In genomic region chr11:83302124-83302523, GRCm38 (mm10) we compare ENCODE assay signal across 10 mouse cellular contexts. TPM values are rescaled to one million over a fixed set of nuclear protein-coding genes. Genes with fewer than 3 reads are reported as not detected.
DNase-seq lines count a peak whose midpoint lies in the region; ATAC-seq and TF ChIP-seq lines count a peak whose summit lies in the region.
"Had no signal": no experiment of that assay in that cellular context is flagged by ENCODE, and none has a peak within 500 bp of the region (broad histone marks: within the 10 kb centered on the region; RNA-seq: fewer than 3 reads in every experiment).

No protein-coding gene starts in this region.

- H3K36me3 ChIP-seq in heart, embryonic 13.5 days = peaks cover 4% of the 10 kb centered on the region
- peaks cover 0 to 35% of the 10 kb centered on the region in 2 experiments; a peak in 3 of 4 replicates for H3K36me3 ChIP-seq in MEL (ENCODE audit: control insufficient read depth in 1 of 2, insufficient read depth in 2 of 2, low read length in 2 of 2)
- no peaks in the 10 kb centered on the region for H3K36me3 ChIP-seq in hindbrain, embryonic 11.5 days (ENCODE audit: control insufficient read depth, insufficient read depth, low read length)
- H3K36me3 ChIP-seq in liver, embryonic 14.5 days (replicated peaks; ENCODE audit: control insufficient read depth, insufficient read depth, low read depth) = peaks cover 5% of the 10 kb centered on the region
- no peaks in the 10 kb centered on the region; the same call in 1 of the 2 replicates for H3K36me3 ChIP-seq in stomach, embryonic 14.5 days (ENCODE audit: control insufficient read depth, insufficient read depth, low read length)

- TF ChIP-seq RAD21 in MEL (IDR thresholded peaks at IDR 0.05; ENCODE audit: low read depth, low read length) = no peak

- peak in 1 of 3 experiments; percentile 37; a peak in 1 of 6 replicates for TF ChIP-seq CTCF in MEL (IDR thresholded peaks at IDR 0.05 in 2 of 3, conservative IDR thresholded peaks at IDR 0.05 in 1 of 3; ENCODE audit: control insufficient read depth in 1 of 3, insufficient read depth in 1 of 3, low read depth in 2 of 3, low read length in 3 of 3, poor library complexity in 1 of 3, severe bottlenecking in 1 of 3)
- no peak for TF ChIP-seq CTCF in liver, embryonic 14.5 days (IDR thresholded peaks at IDR 0.05; ENCODE audit: low read depth)

- peak overlapping the region; percentile 97 for H3K27ac ChIP-seq in heart, embryonic 13.5 days (replicated peaks)
- H3K27ac ChIP-seq in MEL (ENCODE audit: control insufficient read depth, low read depth, low read length) = peak overlapping the region; percentile 66
- H3K27ac ChIP-seq in hindbrain, embryonic 11.5 days (ENCODE audit: low read depth, low read length) = no peak overlapping the region
- peak overlapping the region; percentile 91 for H3K27ac ChIP-seq in liver, embryonic 14.5 days
- H3K27ac ChIP-seq in stomach, embryonic 14.5 days (ENCODE audit: low read length) = peak overlapping the region; percentile 96

- ATAC-seq in heart, embryonic 13.5 days (ENCODE audit: extremely low read depth, insufficient number of reproducible peaks, low FRiP score, low TSS enrichment) = no peak
- ATAC-seq in hindbrain, embryonic 11.5 days (ENCODE audit: low FRiP score) = no peak
- ATAC-seq in liver, embryonic 14.5 days (ENCODE audit: insufficient read depth) = peak; percentile 9; the same call in 1 of the 2 replicates
- no peak for ATAC-seq in stomach, embryonic 14.5 days (ENCODE audit: insufficient number of reproducible peaks, insufficient read depth, low FRiP score, low read depth)

- H3K9me3 ChIP-seq in heart, embryonic 13.5 days = no peaks in the 10 kb centered on the region
- H3K9me3 ChIP-seq in MEL (replicated peaks; ENCODE audit: insufficient read depth, low read length) = no peaks in the 10 kb centered on the region
- H3K9me3 ChIP-seq in hindbrain, embryonic 11.5 days (ENCODE audit: control insufficient read depth, low read length) = no peaks in the 10 kb centered on the region
- H3K9me3 ChIP-seq in liver, embryonic 14.5 days (ENCODE audit: control insufficient read depth, low read length) = no peaks in the 10 kb centered on the region
- no peaks in the 10 kb centered on the region for H3K9me3 ChIP-seq in stomach, embryonic 14.5 days (ENCODE audit: control insufficient read depth, low read depth, low read length)

- TF ChIP-seq POLR2A in MEL (IDR thresholded peaks at IDR 0.05; ENCODE audit: control insufficient read depth in 1 of 2, insufficient read depth in 1 of 2, low read depth in 1 of 2, low read length in 2 of 2, poor library complexity in 1 of 2) = no peak

- 8% methylated on average over 10 of the region's 10 CpGs for WGBS in heart, embryonic 13.5 days
- 10% methylated on average over 10 of the region's 10 CpGs for WGBS in hindbrain, embryonic 11.5 days
- WGBS in liver, embryonic 14.5 days (ENCODE audit: insufficient replicate concordance) = 4% methylated on average over 10 of the region's 10 CpGs
- 6% methylated on average over 10 of the region's 10 CpGs for WGBS in stomach, embryonic 14.5 days

- peak overlapping the region; percentile 91 for H3K4me3 ChIP-seq in heart, embryonic 13.5 days
- H3K4me3 ChIP-seq in MEL (ENCODE audit: control insufficient read depth in 1 of 2, insufficient read depth in 1 of 2, low read depth in 2 of 2, low read length in 2 of 2) = peak overlapping the region; percentile 84 to 99
- peak overlapping the region; percentile 88 for H3K4me3 ChIP-seq in hindbrain, embryonic 11.5 days (ENCODE audit: low read depth, low read length)
- peak overlapping the region; percentile 83 to 92 for H3K4me3 ChIP-seq in liver, embryonic 14.5 days (ENCODE audit: insufficient read depth in 1 of 2, low read depth in 2 of 2, low read length in 2 of 2)
- H3K4me3 ChIP-seq in stomach, embryonic 14.5 days (ENCODE audit: low read depth, low read length) = peak overlapping the region; percentile 97

- TF ChIP-seq EP300 in MEL (IDR thresholded peaks at IDR 0.05; ENCODE audit: low read depth in 1 of 2, low read length in 2 of 2) = no peak
- TF ChIP-seq EP300 in liver, embryonic 14.5 days (IDR thresholded peaks at IDR 0.05; ENCODE audit: low read depth) = no peak

- DNase-seq in heart, adult 9 months (ENCODE audit: low spot score in 2 of 2) = no peak
- no peak for DNase-seq in MEL (ENCODE audit: low read depth, low spot score)
- peak; percentile 16 for DNase-seq in hindbrain, embryonic 11.5 days (ENCODE audit: low spot score)
- DNase-seq in liver, embryonic 14.5 days (ENCODE audit: low read depth in 3 of 3, low spot score in 3 of 3) = no peak
- no peak for DNase-seq in left cerebral cortex, adult 11 months (ENCODE audit: low spot score)
- no peak for DNase-seq in layer of hippocampus, postnatal 36 days

- H3K79me2 ChIP-seq in MEL (ENCODE audit: control insufficient read depth, insufficient read depth, low read length, poor library complexity) = peaks cover 45% of the 10 kb centered on the region

- no peaks in the 10 kb centered on the region for H3K27me3 ChIP-seq in heart, embryonic 13.5 days (replicated peaks)
- H3K27me3 ChIP-seq in MEL (ENCODE audit: control insufficient read depth in 1 of 2, insufficient read depth in 2 of 2, low read length in 2 of 2) = no peaks in the 10 kb centered on the region
- H3K27me3 ChIP-seq in hindbrain, embryonic 11.5 days (ENCODE audit: control insufficient read depth, insufficient read depth, low read length) = no peaks in the 10 kb centered on the region
- H3K27me3 ChIP-seq in liver, embryonic 14.5 days (ENCODE audit: control insufficient read depth, insufficient read depth, low read length) = no peaks in the 10 kb centered on the region
- H3K27me3 ChIP-seq in stomach, embryonic 14.5 days (ENCODE audit: control insufficient read depth, insufficient read depth, low read length) = no peaks in the 10 kb centered on the region
- H3K27me3 ChIP-seq: Patski had no signal

- peak overlapping the region; percentile 92 for H3K9ac ChIP-seq in heart, embryonic 13.5 days
- H3K9ac ChIP-seq in MEL (ENCODE audit: control insufficient read depth, low read depth, low read length, poor library complexity, severe bottlenecking) = peak overlapping the region; percentile 74
- peak overlapping the region; percentile 97 for H3K9ac ChIP-seq in hindbrain, embryonic 11.5 days (ENCODE audit: low read depth, low read length)
- peak overlapping the region; percentile 93 for H3K9ac ChIP-seq in liver, embryonic 14.5 days (replicated peaks)
- H3K9ac ChIP-seq in stomach, embryonic 14.5 days (replicated peaks; ENCODE audit: low read depth, low read length) = peak overlapping the region; percentile 90

- peak overlapping the region; percentile 74 for H3K4me2 ChIP-seq in heart, embryonic 13.5 days
- H3K4me2 ChIP-seq in hindbrain, embryonic 11.5 days (replicated peaks; ENCODE audit: low read depth, low read length) = peak overlapping the region; percentile 62
- peak overlapping the region; percentile 95 for H3K4me2 ChIP-seq in liver, embryonic 14.5 days (ENCODE audit: low read depth)
- peak overlapping the region; percentile 67 for H3K4me2 ChIP-seq in stomach, embryonic 14.5 days (replicated peaks; ENCODE audit: low read depth, low read length)

- H3K4me1 ChIP-seq in heart, embryonic 13.5 days = peaks cover 46% of the 10 kb centered on the region
- peaks cover 7 to 21% of the 10 kb centered on the region in 2 experiments for H3K4me1 ChIP-seq in MEL (ENCODE audit: control insufficient read depth in 1 of 2, insufficient read depth in 2 of 2, low read length in 2 of 2)
- H3K4me1 ChIP-seq in hindbrain, embryonic 11.5 days (replicated peaks; ENCODE audit: control insufficient read depth, insufficient read depth, low read length) = peaks cover 8% of the 10 kb centered on the region
- peaks cover 21 to 25% of the 10 kb centered on the region in 2 experiments for H3K4me1 ChIP-seq in liver, embryonic 14.5 days (replicated peaks; ENCODE audit: control insufficient read depth in 2 of 2, insufficient read depth in 2 of 2, low read length in 1 of 2)
- peaks cover 18% of the 10 kb centered on the region for H3K4me1 ChIP-seq in stomach, embryonic 14.5 days (ENCODE audit: control insufficient read depth, insufficient read depth, low read length)

RNA-seq across cellular contexts. Expression of gene Pex12, which starts 0.3 kb away (rescaled TPM):
- 8.5 and 8.6 TPM in 2 replicates for polyA plus RNA-seq in heart, embryonic 13.5 days (2015; fragmentation: Nextera tagmentation; extraction: Ambion mirVana)
- total RNA-seq in MEL (2012; rRNA removed) = 8.2 and 8.4 TPM in 2 replicates
- 10 to 100 TPM in 1 of 2 experiments, not detected in 1; 11.8 TPM for polyA plus RNA-seq in MEL (2012; ENCODE audit: insufficient read depth in 1 of 2, insufficient read length in 2 of 2, low read depth in 1 of 2, low replicate concordance in 2 of 2, missing spikeins in 1 of 2)
- 17.0 and 20.3 TPM in 2 replicates for polyA plus RNA-seq in hindbrain, embryonic 11.5 days (2014; fragmentation: Nextera tagmentation; extraction: Ambion mirVana)
- polyA plus RNA-seq in liver, embryonic 14.5 days (2012; rRNA removed) = 3.1 and 3.4 TPM in 2 replicates
- polyA plus RNA-seq in liver, embryonic 14.5 days (2014; fragmentation: Nextera tagmentation; extraction: Ambion mirVana) = 4.2 and 4.8 TPM in 2 replicates
- 15.9 and 16.7 TPM in 2 replicates for polyA plus RNA-seq in stomach, embryonic 14.5 days (2014; fragmentation: Nextera tagmentation; extraction: Ambion mirVana)
- 1 to 10 TPM; 7.9 to 9.9 TPM for total RNA-seq in layer of hippocampus, postnatal 36 days (2021)

RNA-seq across cellular contexts. Expression of gene Ap2b1, which starts 3.3 kb away (rescaled TPM):
- polyA plus RNA-seq in heart, embryonic 13.5 days (2015; fragmentation: Nextera tagmentation; extraction: Ambion mirVana) = 36.2 and 37.2 TPM in 2 replicates
- 60.6 and 63.4 TPM in 2 replicates for total RNA-seq in MEL (2012; rRNA removed)
- 100 to 1,000 TPM in 1 of 2 experiments, 10 to 100 TPM in 1; 68.9 to 165 TPM for polyA plus RNA-seq in MEL (2012; ENCODE audit: insufficient read depth in 1 of 2, insufficient read length in 2 of 2, low read depth in 1 of 2, low replicate concordance in 2 of 2, missing spikeins in 1 of 2)
- polyA plus RNA-seq in hindbrain, embryonic 11.5 days (2014; fragmentation: Nextera tagmentation; extraction: Ambion mirVana) = 121 and 136 TPM in 2 replicates
- polyA plus RNA-seq in liver, embryonic 14.5 days (2012; rRNA removed) = 10.5 and 11.7 TPM in 2 replicates
- polyA plus RNA-seq in liver, embryonic 14.5 days (2014; fragmentation: Nextera tagmentation; extraction: Ambion mirVana) = 20.9 and 22.3 TPM in 2 replicates
- polyA plus RNA-seq in stomach, embryonic 14.5 days (2014; fragmentation: Nextera tagmentation; extraction: Ambion mirVana) = 68.6 and 72.3 TPM in 2 replicates
- total RNA-seq in layer of hippocampus, postnatal 36 days (2021) = 100 to 1,000 TPM; 329 to 361 TPM

RNA-seq across cellular contexts. Expression of gene Slfn14, which starts 15.6 kb away (rescaled TPM):
- polyA plus RNA-seq in heart, embryonic 13.5 days (2015; fragmentation: Nextera tagmentation; extraction: Ambion mirVana) = 0.84 and 0.88 TPM in 2 replicates
- total RNA-seq in MEL (2012; rRNA removed) = 0.04 and 0.07 TPM in 2 replicates
- under 1 TPM in 1 of 2 experiments, not detected in 1; 0.19 TPM for polyA plus RNA-seq in MEL (2012; ENCODE audit: insufficient read depth in 1 of 2, insufficient read length in 2 of 2, low read depth in 1 of 2, low replicate concordance in 2 of 2, missing spikeins in 1 of 2)
- 0.70 and 0.86 TPM in 2 replicates for polyA plus RNA-seq in hindbrain, embryonic 11.5 days (2014; fragmentation: Nextera tagmentation; extraction: Ambion mirVana)
- 11.4 and 15.4 TPM in 2 replicates for polyA plus RNA-seq in liver, embryonic 14.5 days (2012; rRNA removed)
- polyA plus RNA-seq in liver, embryonic 14.5 days (2014; fragmentation: Nextera tagmentation; extraction: Ambion mirVana) = 29.3 and 30.4 TPM in 2 replicates
- 0.14 TPM in 1 of 2 replicates, not detected in the other for polyA plus RNA-seq in stomach, embryonic 14.5 days (2014; fragmentation: Nextera tagmentation; extraction: Ambion mirVana)
- not detected for total RNA-seq in layer of hippocampus, postnatal 36 days (2021)
- total RNA-seq: hematopoietic stem cell, adult 5-6 weeks had no signal
- polyA plus RNA-seq: Patski had no signal
